Mouse (Mus musculus) midbrain, postnatal 0 days (tissue): ENCODE measurements at regions not wholly inside any gene's neighbourhood (a gene's known extent, or its start where the extent isn't known, plus 50 kb on each side); places are given as distances from the start of the nearest gene placed in this dataset.

ENCODE experiments used
- ATAC-seq: fragments of 200-750 bp; cut with Nextera tagmentation; 2 replicates; pipeline ENCODE4 v1.8.0; 2017; ENCODE audit warnings: moderate number of reproducible peaks, mild to moderate bottlenecking, moderate TSS enrichment, moderate library complexity; ENCODE audit not compliant: low FRiP score
- DNase-seq: peaks from one replicate; pipeline ENCODE4 v3.0.0-alpha.2; 2015; ENCODE audit warnings: low spot score
- H3K27ac ChIP-seq: fragments of 300-500 bp; sonication (generic); 2 replicates; pipeline ENCODE4 v1.5.1; 2014; ENCODE audit warnings: low read depth, mild to moderate bottlenecking, low read length, mixed read lengths
- H3K27me3 ChIP-seq: fragments of 300-500 bp; sonication (generic); 2 replicates; pipeline ENCODE4 v1.6.1; 2014; ENCODE audit warnings: low read length, control low read depth, mixed read lengths; ENCODE audit not compliant: insufficient read depth
- H3K36me3 ChIP-seq: fragments of 300-500 bp; sonication (generic); 2 replicates; pipeline ENCODE4 v1.6.1; 2014; ENCODE audit warnings: low read length, control low read depth, mixed read lengths; ENCODE audit not compliant: insufficient read depth
- H3K4me1 ChIP-seq: fragments of 300-500 bp; sonication (generic); 2 replicates; pipeline ENCODE4 v1.6.1; 2014; ENCODE audit warnings: mild to moderate bottlenecking, control low read depth, antibody characterized with exemption, low read length, mixed read lengths; ENCODE audit not compliant: insufficient read depth
- H3K4me2 ChIP-seq: fragments of 300-500 bp; sonication (generic); 2 replicates; pipeline ENCODE4 v1.6.1; 2014; ENCODE audit warnings: low read depth, mild to moderate bottlenecking, low read length, mixed read lengths; ENCODE audit not compliant: poor library complexity, severe bottlenecking
- H3K4me3 ChIP-seq: fragments of 300-500 bp; sonication (generic); 2 replicates; pipeline ENCODE4 v1.5.1; 2014; ENCODE audit warnings: low read depth, mild to moderate bottlenecking, low read length, moderate library complexity
- H3K9ac ChIP-seq: fragments of 300-500 bp; sonication (generic); replicated peaks from 2 replicates; pipeline ENCODE4 v1.6.1; 2014; ENCODE audit warnings: mild to moderate bottlenecking, low read length, moderate library complexity, mixed read lengths; ENCODE audit not compliant: poor library complexity, severe bottlenecking
- H3K9me3 ChIP-seq: fragments of 300-500 bp; sonication (generic); 2 replicates; pipeline ENCODE4 v1.6.1; 2016; ENCODE audit warnings: low read length, control low read depth
- CTCF ChIP-seq: IDR thresholded peaks from 2 replicates; pipeline ENCODE4 v1.5.1; 2016; ENCODE audit warnings: antibody characterized with exemption, mild to moderate bottlenecking
- WGBS: fragments of 180-500 bp; shearing (Covaris S2); extraction: QIAGEN DNeasy Blood & Tissue Kit; methylation state at CpG from one replicate; pipeline ENCODE4 v1.1.7; 2014; 5-methylcytosine and 5-hydroxymethylcytosine counted together

DNA sequence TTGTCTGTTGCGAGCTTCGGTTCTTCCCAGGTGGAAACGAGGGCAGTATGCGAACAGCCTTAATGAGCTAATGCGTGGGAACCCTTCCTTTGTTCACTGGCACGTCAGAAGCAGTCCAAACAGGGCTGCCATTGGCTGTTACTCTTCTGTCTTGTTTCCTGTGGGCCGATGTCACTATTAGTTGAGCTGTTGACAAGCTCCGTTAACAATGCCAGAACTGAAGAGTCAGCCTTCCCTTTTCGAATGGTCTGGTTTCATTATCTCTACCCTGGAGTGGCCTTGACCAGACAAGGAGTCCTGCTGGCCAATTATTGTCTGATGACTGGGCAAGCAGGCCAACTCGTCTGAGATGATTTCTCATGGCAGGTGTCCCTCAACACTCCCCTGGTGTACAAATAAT lies 230.1 kb downstream of the Gm11011 start:
- ATAC-seq: no peak
- WGBS: 61% methylated on average over 10 of the region's 10 CpGs
- Histone ChIP-seq H3K4me1 (no peaks in the 10 kb centered on the region), H3K27ac (no peak overlapping the region), H3K4me2 (no peak overlapping the region), H3K4me3 (no peak overlapping the region), H3K36me3 (no peaks in the 10 kb centered on the region), H3K27me3 (no peaks in the 10 kb centered on the region), H3K9ac (no peak overlapping the region), H3K9me3 (no peaks in the 10 kb centered on the region)
- peak; percentile 22 for DNase-seq
- no peak for TF ChIP-seq CTCF

DNA sequence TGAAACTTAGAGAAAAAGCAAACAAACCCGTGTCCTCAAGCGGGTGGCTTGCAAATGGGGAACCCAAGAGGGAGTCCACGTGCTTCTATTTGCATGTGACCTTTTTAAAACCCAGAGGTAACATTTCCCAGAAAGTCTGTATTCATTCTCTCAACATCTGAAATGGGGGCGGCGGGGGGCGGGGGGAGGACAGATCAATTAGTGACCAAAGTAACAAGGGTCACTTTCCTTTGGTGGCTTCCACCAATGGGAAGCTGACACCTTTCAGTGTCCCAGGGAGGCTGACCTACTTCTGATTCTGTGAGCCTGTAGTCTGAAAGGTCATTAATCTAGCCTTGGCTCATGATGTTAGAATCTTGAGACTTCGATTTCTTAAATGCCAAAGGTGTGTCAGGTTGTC lies 236.0 kb downstream of the Gm11011 start:
- WGBS: 88% methylated on average over 7 of the region's 7 CpGs
- DNase-seq: no peak
- TF ChIP-seq CTCF: no peak

DNA sequence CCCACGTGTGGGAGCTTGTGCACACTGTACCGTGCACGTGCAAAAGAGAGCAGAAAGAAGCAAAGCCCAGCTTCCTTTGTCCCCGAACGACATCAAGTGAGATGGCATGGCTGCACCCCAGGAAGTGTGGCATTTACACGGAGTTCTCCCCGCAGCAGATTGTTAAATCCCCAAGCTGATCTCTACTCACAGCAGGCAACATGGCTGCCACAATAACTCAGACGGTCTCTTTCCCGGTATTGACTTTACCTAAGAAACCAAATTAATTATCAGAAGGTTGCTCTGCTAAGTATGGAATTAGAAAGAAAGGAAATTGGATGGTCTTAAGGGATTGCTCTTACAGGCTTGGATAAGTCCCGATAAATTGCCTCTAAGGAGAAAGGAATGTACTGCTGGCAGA lies 241.4 kb downstream of the Gm11011 start:
- H3K4me1 ChIP-seq: no peaks in the 10 kb centered on the region
- DNase-seq: peak; percentile 8
- H3K9me3 ChIP-seq: no peaks in the 10 kb centered on the region
- no peak overlapping the region for H3K9ac ChIP-seq
- ATAC-seq: no peak
- H3K36me3 ChIP-seq: no peaks in the 10 kb centered on the region
- H3K27ac ChIP-seq: no peak overlapping the region; the same call in 1 of the 2 replicates
- TF ChIP-seq CTCF: no peak
- no peak overlapping the region for H3K4me2 ChIP-seq
- H3K4me3 ChIP-seq: no peak overlapping the region
- 21% methylated on average over 10 of the region's 10 CpGs for WGBS
- H3K27me3 ChIP-seq: no peaks in the 10 kb centered on the region

More for the DNA sequence above, 236.0 kb downstream of the Gm11011 start:
- ATAC-seq: no peak
- no peaks in the 10 kb centered on the region for H3K9me3 ChIP-seq
- no peak overlapping the region for H3K27ac ChIP-seq
- H3K27me3 ChIP-seq: no peaks in the 10 kb centered on the region
- no peaks in the 10 kb centered on the region for H3K4me1 ChIP-seq
- H3K36me3 ChIP-seq: no peaks in the 10 kb centered on the region
- no peak overlapping the region for H3K9ac ChIP-seq
- H3K4me2 ChIP-seq: no peak overlapping the region
- no peak overlapping the region for H3K4me3 ChIP-seq

DNA sequence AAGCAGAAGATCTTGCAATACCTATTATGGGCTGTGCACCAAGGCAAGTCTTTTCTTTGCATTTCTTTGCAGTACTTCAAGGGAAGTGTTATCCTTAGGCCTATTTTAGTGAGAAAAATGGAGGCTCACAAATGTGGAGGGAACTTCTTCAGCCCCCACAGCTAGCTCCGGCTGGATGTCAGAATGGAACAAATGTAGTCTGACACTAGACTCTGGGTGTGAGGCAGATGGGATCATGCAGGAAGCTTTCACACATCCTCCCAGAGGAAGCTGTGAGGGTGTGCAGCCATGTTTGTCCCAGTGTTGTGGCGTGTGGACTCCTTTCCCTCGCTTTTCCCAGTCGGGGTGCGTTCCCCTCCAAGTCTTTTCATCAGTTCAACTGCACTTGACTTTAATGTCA lies 268.0 kb downstream of the Gm11011 start:
- no peaks in the 10 kb centered on the region for H3K27me3 ChIP-seq
- no peaks in the 10 kb centered on the region for H3K9me3 ChIP-seq
- no peak for ATAC-seq
- no peak for TF ChIP-seq CTCF
- 81% methylated on average over 5 of the region's 5 CpGs for WGBS
- no peaks in the 10 kb centered on the region for H3K36me3 ChIP-seq
- DNase-seq: no peak
- H3K9ac ChIP-seq: no peak overlapping the region
- no peaks in the 10 kb centered on the region for H3K4me1 ChIP-seq
- no peak overlapping the region for H3K4me3 ChIP-seq
- H3K4me2 ChIP-seq: no peak overlapping the region
- no peak overlapping the region for H3K27ac ChIP-seq

DNA sequence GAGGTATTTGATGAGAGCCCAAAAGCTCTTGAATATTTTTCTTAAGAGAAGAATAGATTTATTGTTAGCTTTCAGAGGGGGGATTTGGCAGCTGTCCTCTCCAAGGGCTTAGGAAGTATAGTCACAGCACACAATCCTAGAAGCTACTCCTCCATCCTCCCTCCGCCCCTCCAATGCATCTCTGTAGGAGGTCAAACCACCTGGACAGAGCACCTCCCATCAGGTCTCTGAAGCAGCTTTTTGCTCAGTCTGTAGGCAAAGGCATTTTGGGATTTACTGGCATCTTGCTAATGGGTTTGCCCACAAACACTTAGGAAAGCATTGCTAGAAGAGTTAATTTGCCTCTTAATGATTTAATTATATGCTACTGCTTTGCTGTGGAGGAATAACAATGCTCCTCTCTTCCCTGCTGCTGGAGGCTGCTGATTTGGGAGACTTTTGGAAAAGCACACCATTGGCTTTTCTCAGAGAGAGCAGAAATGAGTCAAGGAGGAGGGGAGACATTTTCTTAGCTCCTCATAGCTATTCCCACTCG lies 273.1 kb downstream of the Gm11011 start:
- TF ChIP-seq CTCF: no peak
- Histone ChIP-seq H3K4me3 (no peak overlapping the region), H3K27me3 (no peaks in the 10 kb centered on the region), H3K9me3 (no peaks in the 10 kb centered on the region), H3K36me3 (no peaks in the 10 kb centered on the region), H3K4me1 (peaks cover 9% of the 10 kb centered on the region), H3K9ac (no peak overlapping the region), H3K27ac (no peak overlapping the region), H3K4me2 (no peak overlapping the region)
- WGBS: 34% methylated on average over 2 of the region's 2 CpGs
- DNase-seq (no peak), ATAC-seq (no peak)

DNA sequence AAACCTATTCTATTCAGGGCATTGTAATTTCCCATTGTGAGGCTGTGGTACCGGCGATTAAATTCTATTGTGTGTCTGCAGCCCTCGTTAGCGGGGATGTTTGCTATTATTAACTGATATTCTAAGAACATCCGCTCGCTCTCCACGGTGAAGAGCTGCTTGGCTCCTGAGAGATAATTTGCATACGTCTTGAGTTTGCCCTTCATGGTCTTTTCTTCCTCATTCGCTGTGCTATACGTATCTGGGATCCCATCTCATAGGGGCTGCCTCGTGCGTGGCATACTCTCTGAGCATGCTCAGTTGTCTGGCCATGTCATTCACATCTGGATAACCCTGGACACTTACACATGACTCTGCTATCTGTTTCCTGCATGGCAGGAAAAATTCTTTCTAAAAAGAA lies 275.7 kb downstream of the Gm11011 start:
- Histone ChIP-seq H3K4me1 (peaks cover 9% of the 10 kb centered on the region), H3K9ac (no peak overlapping the region), H3K36me3 (no peaks in the 10 kb centered on the region), H3K27me3 (no peaks in the 10 kb centered on the region), H3K9me3 (no peaks in the 10 kb centered on the region), H3K4me3 (no peak overlapping the region), H3K4me2 (no peak overlapping the region), H3K27ac (peak overlapping the region; percentile 43)
- WGBS: 31% methylated on average over 12 of the region's 12 CpGs
- DNase-seq: peak; percentile 31
- ATAC-seq: no peak
- TF ChIP-seq CTCF: no peak
